Mouse (Mus musculus): ENCODE measurements around the gene Snap47.

DNA sequence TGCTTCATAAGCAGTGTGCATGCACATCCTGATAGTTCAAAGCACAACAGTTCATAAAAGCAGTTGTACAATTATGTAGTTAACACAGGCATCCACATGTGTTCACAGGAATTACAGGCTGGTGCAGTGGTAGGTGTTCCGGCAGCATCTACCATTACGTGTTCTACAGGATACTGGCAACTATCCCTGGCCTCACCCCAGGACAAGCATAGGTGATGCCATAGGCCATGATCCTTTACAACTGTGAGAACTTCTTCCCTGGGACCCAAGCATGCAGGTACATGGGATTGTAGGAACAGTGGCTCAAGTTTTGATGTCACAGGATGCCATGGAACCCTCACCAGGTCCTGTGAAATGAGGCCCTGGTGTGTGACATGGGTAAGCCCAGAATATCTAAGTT, 9.5 kb upstream of the Snap47 start:
- no peak for TF ChIP-seq POLR2A (IDR thresholded peaks at IDR 0.05; ENCODE audit: borderline replicate concordance, low read depth, low read length)
- no peak for TF ChIP-seq CTCF (IDR thresholded peaks at IDR 0.05; ENCODE audit: low read depth, low read length)

Data from bone marrow macrophage, adult 2 months (primary cell).